Mouse (Mus musculus) lung, postnatal 14 days (tissue): ENCODE measurements around the gene Cerk.
"Not testable (repeated sequence)": the region's sequence is repeated elsewhere in the genome, so short reads cannot be mapped to it uniquely, and the experiment has no call there.

Experiments used
- DNase-seq: peaks from one replicate; pipeline ENCODE4 v3.0.0; 2021

The Cerk gene

DNA sequence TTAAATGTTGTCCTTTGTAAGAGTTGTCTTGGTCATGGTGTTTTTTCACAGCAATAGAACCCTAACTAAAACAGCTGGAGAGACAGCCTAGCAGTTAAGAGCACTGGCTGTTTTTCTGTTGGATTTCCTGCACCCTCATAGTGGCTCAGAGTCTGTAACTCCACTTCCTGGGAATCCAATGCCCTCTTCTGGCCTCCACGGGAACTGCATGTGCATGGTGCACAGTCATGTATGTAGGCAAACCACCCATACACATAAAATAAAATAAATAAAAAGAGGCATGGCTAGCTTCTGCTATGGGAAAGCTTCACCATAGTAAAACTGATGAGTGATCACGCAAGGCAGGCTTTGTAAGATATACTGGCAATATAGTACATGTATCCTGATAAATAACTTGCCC lies 19.4 kb upstream of the Cerk start:
- peak; percentile 77 for DNase-seq

DNA sequence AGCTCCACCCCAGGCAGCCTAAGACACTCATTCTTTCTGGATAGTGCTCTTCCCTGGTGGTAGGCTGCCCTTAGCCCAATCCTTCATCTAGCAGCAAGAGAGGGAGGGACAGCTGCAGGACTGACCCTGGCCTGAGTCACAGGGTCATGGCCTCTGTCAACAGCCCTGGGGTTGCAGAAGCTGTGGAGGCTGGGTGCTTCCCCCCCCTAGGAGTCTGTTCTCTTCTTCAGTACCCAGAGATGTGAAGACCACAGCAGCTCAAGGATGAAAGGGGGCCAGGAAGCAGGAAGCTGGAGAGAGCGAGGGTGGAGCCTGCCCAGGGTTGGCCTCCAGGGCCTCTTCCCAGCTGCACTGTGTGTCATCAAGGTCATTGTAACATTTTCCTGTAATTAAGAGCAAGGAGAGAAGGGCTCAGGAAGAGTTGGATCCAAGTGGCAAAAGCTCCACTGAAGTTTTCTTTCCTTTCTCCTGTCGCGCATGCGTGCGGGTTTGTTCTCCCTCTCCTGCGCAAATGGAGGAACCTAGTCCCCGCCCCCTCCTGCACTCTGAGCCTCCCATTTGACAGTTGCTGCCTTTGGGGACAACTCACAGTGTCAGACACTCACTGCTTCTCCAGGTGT lies 18.1 kb upstream of the Cerk start:
- peak; percentile 60 for DNase-seq

DNA sequence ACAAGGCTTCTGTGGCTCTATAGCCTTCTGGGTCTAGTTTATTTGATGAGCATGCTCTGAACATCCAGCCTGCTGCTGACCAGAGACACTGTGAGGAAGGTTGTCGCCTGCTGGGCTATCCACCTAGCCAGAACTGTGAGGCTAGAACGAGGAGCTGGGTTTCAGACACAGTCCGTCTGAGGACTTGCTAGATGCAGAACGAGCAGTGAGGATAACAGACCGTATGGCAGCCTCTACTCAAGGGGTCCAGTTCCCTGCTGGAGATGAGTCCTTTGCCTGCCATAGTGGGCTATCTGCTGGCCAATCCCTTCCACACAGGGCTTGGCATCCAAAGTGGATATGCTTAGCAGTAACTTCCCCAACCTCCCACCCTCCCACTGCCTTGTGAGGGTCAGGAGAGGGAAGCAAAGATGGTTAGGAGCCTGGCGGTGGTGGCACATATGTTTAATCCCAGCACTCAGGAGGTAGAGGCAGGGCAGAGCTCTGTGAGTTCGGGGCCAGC lies 17.4 kb upstream of the Cerk start:
- no peak for DNase-seq

DNA sequence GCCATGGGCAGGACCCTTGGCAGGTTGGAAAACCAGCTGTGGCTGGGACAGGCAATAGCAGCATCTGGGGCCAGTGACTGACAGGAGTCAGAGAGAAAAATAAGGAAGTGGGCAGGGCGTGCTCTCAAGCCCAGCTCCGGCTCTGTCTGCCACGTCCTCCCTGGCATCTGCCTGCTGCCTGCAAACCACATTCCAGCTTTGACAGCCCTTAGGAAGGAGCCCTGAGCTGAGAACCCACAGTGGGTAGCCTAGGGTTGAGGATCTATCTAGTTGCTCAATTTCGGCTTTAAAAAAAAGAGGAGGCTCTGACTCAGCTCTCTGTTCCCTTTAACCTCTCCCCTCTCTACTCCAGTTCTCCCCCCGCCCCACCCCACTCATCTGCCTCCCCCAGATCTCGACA lies 16.7 kb upstream of the Cerk start:
- peak; percentile 58 for DNase-seq

DNA sequence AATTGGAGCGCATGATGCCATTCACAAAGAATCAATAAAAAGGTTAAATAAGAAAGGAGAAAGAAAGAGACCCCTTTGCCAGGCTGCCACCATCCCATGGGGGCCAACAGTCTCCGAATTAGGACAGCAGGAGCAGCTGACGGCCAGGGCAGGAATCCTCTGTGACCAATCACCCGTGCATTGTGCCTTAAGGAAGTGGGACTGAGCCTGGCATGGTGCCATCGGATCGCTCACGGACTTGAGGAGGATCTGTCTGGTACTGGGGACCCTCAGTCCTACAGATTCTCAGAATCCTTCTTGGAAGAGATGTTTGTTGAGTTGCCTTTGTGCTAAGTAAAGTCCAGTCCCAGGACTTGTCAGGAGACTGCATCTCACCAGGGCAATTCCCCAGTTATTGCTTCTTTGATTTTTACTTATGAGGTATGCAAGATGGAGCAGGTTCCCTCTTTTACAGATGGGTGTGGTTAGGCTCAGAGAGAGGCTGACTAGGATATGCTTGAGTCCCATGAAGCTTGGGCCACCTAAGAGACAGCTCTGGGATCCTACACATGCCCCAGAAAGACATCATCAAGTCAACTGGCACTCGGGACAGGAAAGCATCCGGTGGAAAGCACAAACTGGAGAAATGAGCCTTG lies 15.9 kb upstream of the Cerk start:
- DNase-seq = no peak

DNA sequence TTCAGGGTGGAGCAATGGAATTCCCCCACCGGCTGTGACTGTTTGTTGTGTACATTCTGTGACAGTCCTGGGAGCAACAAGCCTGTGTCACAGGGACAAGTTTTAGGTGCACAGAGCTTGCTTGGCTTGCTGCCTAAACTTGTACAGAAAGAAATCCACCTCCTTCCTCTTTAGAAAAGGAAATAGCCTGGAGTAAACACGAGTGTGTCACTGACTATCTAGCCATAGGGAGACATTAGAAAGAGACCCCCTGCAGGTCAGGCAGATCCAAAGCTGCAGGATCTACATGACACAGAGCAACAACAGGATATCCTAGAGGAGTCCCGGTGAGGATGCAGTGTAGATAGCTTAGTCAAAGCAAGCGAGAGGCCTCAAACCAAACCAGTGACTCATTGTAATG lies 15.2 kb upstream of the Cerk start:
- no peak for DNase-seq

DNA sequence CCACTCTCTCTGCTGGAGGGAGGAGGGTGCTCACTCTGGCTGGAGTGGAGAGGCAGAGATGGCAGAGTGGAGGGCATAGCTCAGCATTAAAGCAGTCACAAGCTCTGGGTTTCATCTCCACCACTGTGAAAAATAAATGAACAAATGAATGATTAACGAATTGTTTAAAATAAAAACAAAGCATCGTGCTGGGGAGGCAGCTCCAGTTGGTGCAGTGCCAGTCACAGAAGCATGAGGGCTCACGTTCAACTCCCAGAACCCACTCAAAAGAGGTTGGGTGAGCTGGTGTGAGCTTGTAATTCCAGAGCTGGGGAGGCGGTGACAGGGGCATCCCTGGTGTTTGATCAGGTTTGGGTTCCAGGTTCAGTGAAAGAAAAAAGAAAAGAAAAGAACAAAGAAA lies 14.2 kb upstream of the Cerk start:
- DNase-seq = no peak

DNA sequence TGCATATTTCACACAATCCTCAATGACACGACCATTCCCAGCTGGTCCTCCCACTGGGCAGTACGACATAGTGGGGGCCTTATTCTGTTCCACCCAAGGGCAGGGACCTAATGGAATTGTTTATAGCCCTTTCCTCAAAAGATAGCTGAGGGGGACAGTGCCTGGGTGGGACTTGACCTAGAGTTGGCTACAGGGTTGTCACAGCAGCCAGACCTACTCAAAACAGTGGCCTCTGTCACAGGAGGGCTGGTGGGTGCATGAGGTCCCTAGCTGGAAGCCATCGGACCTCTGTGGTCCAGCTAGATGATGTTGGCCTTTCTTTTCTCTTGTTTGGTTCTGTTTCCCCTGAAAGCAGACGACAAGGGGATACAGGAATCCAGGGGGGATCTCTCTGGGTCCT lies 13.5 kb upstream of the Cerk start:
- no peak for DNase-seq

DNA sequence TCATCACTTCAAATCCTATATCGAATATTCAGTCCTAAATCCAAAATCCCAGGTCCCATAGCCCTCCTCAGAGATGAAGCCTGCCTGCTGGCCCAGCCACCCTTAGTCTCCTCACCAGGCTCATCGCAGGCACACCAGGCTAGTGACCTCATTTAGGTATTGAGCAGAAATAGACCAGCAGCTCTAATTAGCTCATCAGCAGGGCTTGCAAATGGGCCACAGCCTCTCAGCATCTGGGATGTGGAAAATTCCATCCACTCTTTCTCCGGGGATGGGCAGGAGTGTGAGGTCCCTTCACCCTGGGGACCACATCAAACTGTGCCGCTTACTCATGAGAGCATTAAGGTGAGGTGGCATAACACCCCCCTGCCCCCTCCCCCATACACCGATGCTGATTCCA lies 13.1 kb upstream of the Cerk start:
- DNase-seq = no peak

DNA sequence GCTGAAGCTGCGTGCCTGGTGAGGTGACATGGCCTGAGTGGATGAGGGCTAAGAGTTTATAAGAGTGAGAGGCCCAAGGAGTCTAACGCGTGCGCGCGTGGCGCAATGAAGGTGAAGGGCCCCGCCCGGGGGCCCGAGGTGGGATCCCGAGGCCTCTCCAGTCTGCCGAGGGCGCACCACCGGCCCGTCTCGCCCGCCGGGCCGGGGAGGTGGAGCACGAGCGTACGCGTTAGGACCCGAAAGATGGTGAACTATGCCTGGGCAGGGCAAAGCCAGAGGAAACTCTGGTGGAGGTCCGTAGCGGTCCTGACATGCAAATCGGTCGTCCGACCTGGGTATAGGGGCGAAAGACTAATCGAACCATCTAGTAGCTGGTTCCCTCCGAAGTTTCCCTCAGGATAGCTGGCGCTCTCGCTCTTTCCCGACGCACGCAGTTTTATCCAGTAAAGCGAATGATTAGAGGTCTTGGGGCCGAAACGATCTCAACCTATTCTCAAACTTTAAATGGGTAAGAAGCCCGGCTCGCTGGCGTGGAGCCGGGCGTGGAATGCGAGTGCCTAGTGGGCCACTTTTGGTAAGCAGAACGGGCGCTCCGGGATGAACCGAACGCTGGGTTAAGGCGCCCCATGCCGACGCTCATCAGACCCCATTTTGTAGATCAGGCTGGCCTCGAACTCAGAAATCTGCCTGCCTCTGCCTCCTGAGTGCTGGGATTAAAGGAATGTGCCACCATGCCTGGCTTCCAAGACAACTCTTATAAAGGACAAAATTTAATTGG lies 8.9 kb upstream of the Cerk start:
- DNase-seq = not testable (repeated sequence)

DNA sequence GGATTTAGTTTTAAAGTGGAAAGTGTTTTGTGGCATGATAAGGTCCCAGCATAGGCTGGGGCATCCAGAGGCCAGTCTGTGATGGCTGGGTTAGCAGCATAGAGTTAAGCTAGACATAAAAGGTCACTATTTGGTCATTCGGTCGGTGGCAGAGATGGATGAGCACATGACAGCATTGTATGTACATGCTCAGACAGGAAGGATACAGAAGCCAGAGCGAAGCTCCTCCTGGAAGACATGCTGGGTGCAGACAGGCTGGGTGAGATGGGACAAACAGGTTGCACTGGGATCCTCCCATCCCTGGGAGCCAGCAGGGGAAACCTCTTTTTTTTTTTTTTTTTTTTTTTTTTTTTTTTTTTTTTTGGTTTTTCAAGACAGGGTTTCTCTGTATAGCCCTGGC lies 6.0 kb upstream of the Cerk start:
- no peak for DNase-seq

DNA sequence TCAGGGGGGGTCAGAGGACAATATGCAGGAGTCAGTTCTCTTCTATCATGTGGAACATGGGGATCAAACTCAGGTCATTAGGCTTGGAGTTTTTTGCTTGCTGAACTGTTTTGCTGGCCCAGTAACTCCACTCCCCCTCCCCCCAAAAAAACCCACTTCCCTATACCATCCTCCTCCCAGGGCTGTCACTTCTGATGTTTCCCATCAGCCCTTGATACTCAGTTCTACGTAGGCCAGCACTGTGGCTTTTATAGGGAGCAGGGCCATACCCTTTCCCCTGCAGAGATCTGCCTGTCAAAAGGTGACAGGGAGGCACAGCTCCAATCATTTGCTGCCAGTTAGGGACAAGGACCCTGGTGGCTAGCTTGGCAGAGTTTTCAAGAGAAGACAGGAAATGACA lies 5.6 kb upstream of the Cerk start:
- DNase-seq = no peak

DNA sequence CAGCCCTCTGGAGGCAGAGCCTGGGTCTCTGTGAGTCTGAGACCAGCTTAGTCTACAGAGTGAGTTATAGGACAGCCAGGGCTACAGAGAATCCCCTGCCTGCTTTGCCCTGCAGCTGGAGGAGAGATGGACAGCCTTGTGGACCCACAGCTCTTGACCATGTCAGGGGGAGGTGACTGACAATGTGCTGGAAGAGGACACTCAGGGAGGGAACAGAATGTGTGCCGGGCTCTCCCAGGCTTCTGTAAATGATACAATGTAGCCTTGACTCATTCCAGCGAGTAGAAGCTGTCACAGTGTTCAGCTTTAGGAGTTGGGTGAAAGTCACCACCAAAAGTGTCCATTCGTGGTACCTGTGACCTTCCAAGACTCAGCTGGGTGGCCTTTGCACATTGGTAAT lies 4.4 kb upstream of the Cerk start:
- no peak for DNase-seq

DNA sequence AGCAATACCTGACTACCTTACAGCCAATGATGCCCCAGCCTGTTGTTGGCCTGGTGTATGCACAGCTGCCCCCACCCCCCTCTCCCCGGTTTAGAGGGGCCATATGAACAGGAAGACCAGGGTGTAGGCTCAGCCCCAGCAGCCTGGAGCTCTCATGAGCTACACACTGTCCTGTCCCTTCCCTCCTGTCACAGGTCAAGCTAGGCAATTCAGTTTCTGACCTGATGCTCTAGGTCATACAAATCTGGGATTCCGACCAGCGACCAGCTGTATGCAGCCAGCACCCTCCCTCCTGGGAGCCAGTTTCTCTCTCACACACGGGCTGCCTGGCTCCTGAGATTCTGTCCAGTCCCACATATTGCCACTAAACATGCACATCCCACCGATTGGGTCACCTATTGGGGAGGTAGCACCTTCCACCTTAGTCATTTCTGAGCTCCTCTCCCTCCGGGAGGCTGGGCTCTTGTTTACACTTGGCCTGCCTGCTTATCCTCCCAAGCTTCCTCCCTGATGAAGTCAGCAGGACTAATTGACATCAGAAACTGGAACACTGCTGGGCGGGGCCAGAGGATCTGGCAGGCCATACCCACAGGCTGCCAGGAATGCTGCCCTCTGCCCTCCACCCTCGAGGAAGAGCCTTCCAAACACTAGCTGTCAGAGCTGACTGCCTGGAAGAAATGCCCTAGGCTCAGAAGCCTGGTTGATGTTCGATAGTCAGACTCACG lies 3.0 kb upstream of the Cerk start:
- peak; percentile 91 for DNase-seq

DNA sequence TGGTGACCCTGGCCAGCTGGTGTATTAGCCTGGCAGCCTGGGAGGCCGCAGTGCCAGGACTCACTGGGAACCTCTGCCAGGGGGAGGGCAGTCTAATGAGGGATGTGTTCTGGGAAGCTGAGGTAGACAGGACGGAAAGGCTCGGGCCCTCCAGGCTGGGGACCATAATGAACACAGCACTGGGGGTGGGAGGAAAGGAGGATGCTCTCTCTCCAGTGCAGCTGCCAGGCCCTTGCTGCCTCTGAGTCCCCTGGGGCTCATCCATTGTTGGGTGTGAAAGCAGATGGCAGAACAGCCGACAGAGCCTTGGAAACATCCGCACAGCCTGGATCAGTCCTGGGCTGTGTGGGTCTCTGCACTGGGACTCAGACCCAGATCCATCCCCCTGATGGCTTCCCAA lies 2.2 kb upstream of the Cerk start:
- DNase-seq = peak; percentile 42

DNA sequence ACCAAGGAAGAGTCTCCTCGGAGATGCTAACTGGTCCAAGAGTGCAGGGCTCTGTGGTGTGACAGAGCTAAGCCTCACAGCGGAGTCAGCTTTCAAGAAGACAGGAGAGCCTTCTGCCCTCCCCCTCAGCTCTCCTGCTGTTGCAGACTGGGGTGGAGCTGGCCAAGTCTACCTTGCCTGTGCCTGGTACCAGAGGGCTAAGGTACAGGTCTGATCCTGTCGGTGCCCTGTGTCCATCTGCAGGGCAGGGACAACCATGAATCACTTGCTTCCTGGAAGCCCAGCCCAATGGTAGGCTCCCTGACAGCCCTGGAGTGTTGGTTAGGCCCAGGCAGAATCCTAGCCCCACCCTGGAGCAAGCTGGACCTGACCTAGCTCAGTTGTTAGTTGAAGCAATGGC lies 745 bp upstream of the Cerk start:
- no peak for DNase-seq

DNA sequence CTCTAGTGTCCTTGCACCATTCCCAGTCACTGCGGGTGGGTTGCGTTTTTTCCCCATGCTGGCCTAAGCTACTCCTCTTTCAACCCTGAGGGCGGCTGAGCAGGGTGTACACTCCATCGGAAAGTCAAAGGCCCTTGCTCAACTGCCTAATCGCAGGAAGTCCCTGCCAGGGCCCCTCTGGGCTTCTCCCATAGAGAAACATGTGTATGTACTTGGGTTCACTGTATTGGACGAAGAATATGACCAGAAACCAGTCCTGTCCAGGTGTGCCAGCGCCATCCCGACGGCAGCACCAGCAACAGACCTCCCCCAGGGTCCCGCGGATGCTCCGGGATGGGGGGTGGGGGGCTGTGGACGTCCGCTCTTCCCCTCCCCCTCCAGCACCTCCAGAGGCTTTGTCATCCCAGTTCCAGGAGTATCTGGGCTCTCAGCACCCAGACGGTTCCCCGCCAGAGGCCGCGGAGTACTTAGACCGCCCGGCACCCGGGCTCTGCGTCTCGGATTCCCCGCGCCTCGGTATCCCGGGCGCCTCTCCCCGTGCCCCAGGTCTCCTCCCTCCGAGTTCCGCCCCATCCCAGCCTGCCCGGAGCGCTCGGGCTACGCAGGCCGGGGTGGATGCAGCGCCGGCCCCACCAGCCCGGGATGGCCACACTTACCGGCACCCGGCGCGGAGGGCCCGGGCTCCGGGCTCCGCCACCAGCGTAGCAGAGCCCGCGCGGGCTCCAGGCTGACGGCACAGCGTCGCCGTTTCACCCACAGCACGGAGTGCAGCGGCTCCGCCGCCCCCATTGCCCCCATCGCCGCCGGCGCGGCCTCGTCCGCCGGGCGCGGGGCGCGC lies 871 bp downstream of the Cerk start:
- peak; percentile 57 for DNase-seq

DNA sequence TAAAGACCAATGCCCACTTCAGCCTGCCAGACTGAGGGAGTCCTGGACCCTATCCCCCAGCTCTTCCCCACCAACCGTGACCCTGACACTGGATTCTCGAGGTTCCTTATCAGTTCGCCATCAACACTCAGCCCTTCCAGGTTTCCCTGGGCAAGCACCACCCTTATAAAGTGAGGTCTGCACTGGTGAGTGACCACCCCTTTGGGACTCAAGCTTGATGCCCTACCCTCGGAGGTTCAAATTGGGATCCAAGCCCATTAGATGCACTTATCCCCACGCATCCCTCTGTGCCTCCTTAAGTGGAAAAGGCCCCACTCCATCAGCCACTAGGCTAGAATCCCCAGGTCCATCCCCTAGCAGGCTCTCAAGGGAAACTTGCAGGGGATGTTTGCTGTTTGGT lies 1.9 kb downstream of the Cerk start:
- DNase-seq = no peak

DNA sequence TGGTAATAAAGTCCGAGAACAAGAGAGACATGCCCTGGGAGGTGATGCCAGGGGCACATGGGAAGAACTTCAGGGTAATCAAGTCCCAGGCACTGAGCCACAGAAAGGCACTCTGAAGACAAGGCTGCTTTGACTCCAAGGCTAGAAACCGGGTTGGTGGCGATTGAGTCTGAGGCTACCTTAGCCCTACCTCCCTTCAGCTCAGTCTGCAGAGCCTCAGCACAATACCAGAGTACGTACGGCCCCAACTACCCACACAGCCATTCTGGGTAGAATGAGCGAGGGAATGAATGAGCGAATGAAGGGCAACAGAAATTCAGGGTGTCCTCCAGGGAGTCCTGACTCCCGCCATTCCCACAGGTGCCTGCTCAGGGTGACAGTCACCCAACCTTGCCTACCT lies 2.5 kb downstream of the Cerk start:
- no peak for DNase-seq

DNA sequence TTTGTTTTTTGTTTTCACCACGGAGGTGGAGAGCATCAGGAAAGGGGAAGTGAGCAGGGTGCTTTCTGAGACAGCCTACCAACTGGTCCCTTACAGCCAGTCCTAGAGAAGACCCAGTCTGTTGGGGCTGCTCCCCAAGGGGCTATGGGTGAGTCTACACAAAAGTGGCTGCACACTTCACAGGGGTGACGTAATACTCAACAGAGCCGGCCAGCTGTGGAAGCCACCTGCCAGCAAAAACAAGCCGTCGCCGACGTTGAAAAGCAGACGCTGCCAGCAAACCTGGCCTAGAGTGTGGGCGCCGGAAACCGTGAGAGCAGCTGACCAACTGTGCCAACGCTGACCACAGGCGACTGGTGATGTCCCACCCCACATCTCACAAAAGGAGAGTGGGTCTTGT lies 3.3 kb downstream of the Cerk start:
- DNase-seq = peak; percentile 66

DNA sequence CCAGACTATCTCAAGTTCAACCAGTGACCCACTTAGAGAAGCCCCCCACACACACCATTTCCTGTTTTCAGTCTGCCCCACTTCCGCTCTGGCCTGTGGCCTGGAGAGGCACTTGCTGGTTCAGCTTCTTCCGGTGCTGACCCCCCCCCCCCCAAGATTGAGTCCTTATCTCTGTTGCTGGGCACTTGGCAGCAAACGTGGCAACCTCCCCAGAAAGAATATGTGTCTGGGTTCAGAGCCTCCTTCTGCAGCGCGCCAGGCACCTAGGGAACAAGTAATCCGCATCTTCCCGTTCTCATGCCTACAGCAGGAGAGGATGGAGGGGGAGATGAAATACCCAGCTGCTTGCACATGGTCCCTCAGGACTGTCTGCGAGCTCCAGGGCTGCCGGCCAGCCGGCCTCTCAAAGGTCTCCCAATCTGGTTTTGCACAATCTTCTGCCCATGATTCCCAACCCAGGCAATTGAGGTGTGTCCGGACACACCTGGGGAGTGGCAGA lies 4.0 kb downstream of the Cerk start:
- DNase-seq = peak; percentile 58

DNA sequence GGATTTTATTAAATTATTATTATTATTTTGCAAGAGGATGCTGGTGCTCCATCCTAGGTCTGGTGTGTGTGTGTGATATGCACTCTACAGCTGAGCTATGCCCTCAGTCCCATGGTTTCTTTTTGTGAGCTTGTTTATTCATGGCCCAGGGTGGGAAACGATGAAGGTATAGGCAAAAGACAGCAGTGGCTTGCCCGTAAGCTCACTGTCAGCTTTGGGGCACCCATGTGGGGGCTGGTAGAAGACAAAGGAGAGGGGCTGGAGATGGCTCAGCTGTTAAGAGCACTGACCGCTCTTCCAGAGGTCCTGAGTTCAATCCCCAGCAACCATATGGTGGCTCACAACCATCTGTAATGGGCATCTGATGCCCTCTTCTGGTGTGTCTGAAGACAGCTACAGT lies 4.6 kb downstream of the Cerk start:
- not testable (repeated sequence) for DNase-seq
